8 mouse cellular contexts compared by ENCODE assay signal in the genomic region with DNA sequence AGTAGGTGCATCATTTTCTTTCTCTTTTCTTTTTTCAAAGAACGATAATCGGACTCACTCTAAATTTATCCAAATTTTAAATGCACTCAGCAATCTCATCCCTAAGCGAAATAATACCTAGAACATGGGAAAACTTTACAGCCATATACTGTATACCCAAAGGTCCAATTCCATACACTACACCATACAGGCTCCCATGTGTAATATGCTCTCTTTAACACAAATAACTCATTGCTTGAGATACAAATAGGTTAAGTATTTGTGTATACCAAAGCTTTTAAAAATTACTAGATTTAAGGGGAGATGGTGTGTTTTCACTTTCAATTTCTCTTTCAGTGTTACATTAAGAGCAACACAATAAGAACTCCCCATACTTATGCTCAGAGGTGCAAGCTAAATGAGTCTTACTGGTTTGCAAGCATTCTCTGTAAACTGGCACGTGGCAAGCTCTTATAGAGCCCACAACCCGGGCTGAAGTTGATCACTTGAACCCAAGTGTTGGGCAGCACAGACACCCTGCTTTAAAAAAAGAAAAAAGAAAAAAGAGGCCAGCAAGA. TPM values are rescaled to one million over a fixed set of nuclear protein-coding genes. Genes with fewer than 3 reads are reported as not detected.
DNase-seq lines count a peak whose midpoint lies in the region; ATAC-seq lines count a peak whose summit lies in the region.

No protein-coding gene starts in this region.

- H3K4me3 ChIP-seq in heart, embryonic 11.5 days (ENCODE audit: low read depth, low read length) = peak overlapping the region; percentile 77
- peak overlapping the region; percentile 73 for H3K4me3 ChIP-seq in liver, embryonic 12.5 days
- peak overlapping the region; percentile 73 for H3K4me3 ChIP-seq in stomach, embryonic 15.5 days (replicated peaks)

- no peaks in the 10 kb centered on the region for H3K9me3 ChIP-seq in heart, embryonic 11.5 days (replicated peaks; ENCODE audit: control insufficient read depth, low read length)
- H3K9me3 ChIP-seq in liver, embryonic 12.5 days (replicated peaks) = no peaks in the 10 kb centered on the region
- H3K9me3 ChIP-seq in stomach, embryonic 15.5 days = no peaks in the 10 kb centered on the region

- no peak overlapping the region; the same call in 1 of the 2 replicates for H3K9ac ChIP-seq in heart, embryonic 11.5 days (ENCODE audit: low read depth, low read length)
- peak overlapping the region; percentile 89 for H3K9ac ChIP-seq in liver, embryonic 12.5 days
- H3K9ac ChIP-seq in stomach, embryonic 15.5 days = no peak overlapping the region

- no peak overlapping the region for H3K27ac ChIP-seq in heart, embryonic 11.5 days (ENCODE audit: low read depth, low read length)
- peak overlapping the region; percentile 95; the same call in 1 of the 2 replicates for H3K27ac ChIP-seq in liver, embryonic 12.5 days
- no peak overlapping the region for H3K27ac ChIP-seq in stomach, embryonic 15.5 days

- peak overlapping the region; percentile 77 for H3K4me2 ChIP-seq in heart, embryonic 11.5 days
- H3K4me2 ChIP-seq in liver, embryonic 12.5 days = peak overlapping the region; percentile 73
- H3K4me2 ChIP-seq in stomach, embryonic 15.5 days = peak overlapping the region; percentile 64

- H3K4me1 ChIP-seq in heart, embryonic 11.5 days (ENCODE audit: control insufficient read depth, insufficient read depth, low read length) = peaks cover 3% of the 10 kb centered on the region
- H3K4me1 ChIP-seq in liver, embryonic 12.5 days = peaks cover 19% of the 10 kb centered on the region
- no peaks in the 10 kb centered on the region for H3K4me1 ChIP-seq in stomach, embryonic 15.5 days

- no peaks in the 10 kb centered on the region for H3K27me3 ChIP-seq in heart, embryonic 11.5 days (ENCODE audit: control insufficient read depth, insufficient read depth, low read length)
- H3K27me3 ChIP-seq in liver, embryonic 12.5 days (replicated peaks) = no peaks in the 10 kb centered on the region; the same call in 1 of the 2 replicates
- H3K27me3 ChIP-seq in stomach, embryonic 15.5 days (replicated peaks) = no peaks in the 10 kb centered on the region

- no peak for DNase-seq in heart, postnatal 25 days (ENCODE audit: low spot score)
- peak; percentile 13 for DNase-seq in MN1 (ENCODE audit: low spot score)
- no peak for DNase-seq in kidney, adult 11 months
- DNase-seq in gastrocnemius, postnatal 14 days = no peak

- WGBS in heart, embryonic 11.5 days (ENCODE audit: insufficient replicate concordance) = 48% methylated on average over 5 of the region's 5 CpGs
- 32% methylated on average over 5 of the region's 5 CpGs for WGBS in liver, embryonic 12.5 days (ENCODE audit: insufficient replicate concordance)
- 38% methylated on average over 5 of the region's 5 CpGs for WGBS in stomach, embryonic 15.5 days

- intact Hi-C loops in heart, postnatal 25 days (cut with DNase I) = loop anchor here (1.0 to 5.0 kb wide), 3 partner anchors 76 to 312 kb away; a partner anchor contains a TSS
- intact Hi-C loops in gastrocnemius, postnatal 14 days (cut with DNase I; ENCODE audit: low total_unique reads) = loop anchor here (5.0 kb wide), 1 partner anchor 72 kb away; no protein-coding TSS in a partner anchor

- H3K36me3 ChIP-seq in heart, embryonic 11.5 days (ENCODE audit: control insufficient read depth, insufficient read depth, low read length) = no peaks in the 10 kb centered on the region
- peaks cover 2% of the 10 kb centered on the region for H3K36me3 ChIP-seq in liver, embryonic 12.5 days
- no peaks in the 10 kb centered on the region for H3K36me3 ChIP-seq in stomach, embryonic 15.5 days

- peak; percentile 43; the same call in 1 of the 2 replicates for ATAC-seq in heart, embryonic 11.5 days (replicated peaks; ENCODE audit: insufficient number of reproducible peaks, low FRiP score, low TSS enrichment)
- 0 out of 2 replicates have a peak, but pooled peaks have one; percentile 2 for ATAC-seq in granulocyte monocyte progenitor cell, adult 5-6 weeks (replicated peaks; ENCODE audit: poor library complexity, severe bottlenecking)
- peak; percentile 47 for ATAC-seq in liver, embryonic 12.5 days
- peak; percentile 25; the same call in 1 of the 2 replicates for ATAC-seq in stomach, embryonic 15.5 days (ENCODE audit: insufficient read depth, low FRiP score, low read depth)

RNA-seq across cellular contexts. Expression of a gene that starts 0.4 kb away (rescaled TPM):
- polyA plus RNA-seq in heart, embryonic 11.5 days (2014; fragmentation: Nextera tagmentation; extraction: Ambion mirVana) = 24.6 and 28.8 TPM in 2 replicates
- 10 to 100 TPM; 10.9 to 12.3 TPM for total RNA-seq in heart, postnatal 25 days (2021)
- 5.7 and 13.8 TPM in 2 replicates for total RNA-seq in granulocyte monocyte progenitor cell, adult 5-6 weeks (2014; fragmentation: Nextera tagmentation)
- total RNA-seq in granulocyte monocyte progenitor cell, adult 5-6 weeks (2017) = 6.2 and 6.7 TPM in 2 replicates
- polyA plus RNA-seq in liver, embryonic 12.5 days (2016; fragmentation: Nextera tagmentation; extraction: Ambion mirVana) = 230 and 231 TPM in 2 replicates
- polyA plus RNA-seq in stomach, embryonic 15.5 days (2015; fragmentation: Nextera tagmentation; extraction: Ambion mirVana) = 22.8 and 30.5 TPM in 2 replicates
- total RNA-seq in gastrocnemius, postnatal 14 days (2021) = 10 to 100 TPM; 11.8 to 12.2 TPM

RNA-seq across cellular contexts. Expression of a gene that starts 37.9 kb away (rescaled TPM):
- polyA plus RNA-seq in heart, embryonic 11.5 days (2014; fragmentation: Nextera tagmentation; extraction: Ambion mirVana) = 0.52 and 0.72 TPM in 2 replicates
- total RNA-seq in heart, postnatal 25 days (2021) = not detected
- total RNA-seq in granulocyte monocyte progenitor cell, adult 5-6 weeks (2014; fragmentation: Nextera tagmentation) = 0.64 TPM in 1 of 2 replicates, not detected in the other
- 0.04 and 1.0 TPM in 2 replicates for total RNA-seq in granulocyte monocyte progenitor cell, adult 5-6 weeks (2017)
- 5.9 and 6.2 TPM in 2 replicates for polyA plus RNA-seq in liver, embryonic 12.5 days (2016; fragmentation: Nextera tagmentation; extraction: Ambion mirVana)
- polyA plus RNA-seq in stomach, embryonic 15.5 days (2015; fragmentation: Nextera tagmentation; extraction: Ambion mirVana) = 0.24 and 0.46 TPM in 2 replicates
- not detected for total RNA-seq in gastrocnemius, postnatal 14 days (2021)

RNA-seq across cellular contexts. Expression of a gene that starts 52.0 kb away (rescaled TPM):
- 0.20 and 0.28 TPM in 2 replicates for polyA plus RNA-seq in heart, embryonic 11.5 days (2014; fragmentation: Nextera tagmentation; extraction: Ambion mirVana)
- total RNA-seq in heart, postnatal 25 days (2021) = not detected
- total RNA-seq in granulocyte monocyte progenitor cell, adult 5-6 weeks (2014; fragmentation: Nextera tagmentation) = 1.2 TPM in 1 of 2 replicates, not detected in the other
- 0.60 TPM in 1 of 2 replicates, not detected in the other for total RNA-seq in granulocyte monocyte progenitor cell, adult 5-6 weeks (2017)
- 0.77 and 1.3 TPM in 2 replicates for polyA plus RNA-seq in liver, embryonic 12.5 days (2016; fragmentation: Nextera tagmentation; extraction: Ambion mirVana)
- 0.71 and 0.95 TPM in 2 replicates for polyA plus RNA-seq in stomach, embryonic 15.5 days (2015; fragmentation: Nextera tagmentation; extraction: Ambion mirVana)
- not detected for total RNA-seq in gastrocnemius, postnatal 14 days (2021)
